ENCODE assay signal across 28 mouse cellular contexts in the genomic region with DNA sequence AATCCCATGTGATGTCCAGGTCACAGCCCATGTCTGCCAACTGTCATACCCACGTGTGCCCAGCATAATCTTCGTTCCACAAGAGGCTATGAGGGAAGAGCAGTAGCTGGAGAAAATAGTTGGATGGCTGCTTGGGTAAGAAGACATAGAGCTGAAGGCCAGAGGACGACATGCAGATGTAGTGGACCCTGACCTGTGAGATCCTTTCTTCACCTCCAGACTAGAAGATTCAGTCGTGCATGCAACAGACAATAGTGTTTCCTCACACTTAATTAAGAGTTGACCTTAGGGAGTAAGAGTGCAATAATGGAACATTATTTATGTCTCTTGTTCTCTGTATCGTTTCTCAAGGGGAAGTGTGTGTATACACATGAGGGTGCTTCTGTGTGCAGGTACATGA.
"Had no signal": no experiment of that assay in that cellular context is flagged by ENCODE, and none has a peak within 500 bp of the region (broad histone marks: within the 10 kb centered on the region; RNA-seq: fewer than 3 reads in every experiment).

No protein-coding gene starts in this region.

- H3K9ac ChIP-seq: embryonic facial prominence, embryonic 12.5 days; embryonic facial prominence, embryonic 13.5 days; embryonic facial prominence, embryonic 15.5 days; forebrain, embryonic 12.5 days; forebrain, embryonic 13.5 days; forebrain, embryonic 15.5 days; forebrain, postnatal 0 days had no signal

- ATAC-seq: forebrain, embryonic 13.5 days; forebrain, embryonic 14.5 days; forebrain, embryonic 15.5 days; forebrain, embryonic 16.5 days; forebrain, postnatal 0 days had no signal

- H3K4me3 ChIP-seq: embryonic facial prominence, embryonic 10.5 days; embryonic facial prominence, embryonic 12.5 days; embryonic facial prominence, embryonic 13.5 days; embryonic facial prominence, embryonic 15.5 days; erythroblast, embryonic 14.5 days; forebrain, embryonic 10.5 days; forebrain, embryonic 12.5 days; forebrain, embryonic 13.5 days; forebrain, embryonic 15.5 days; gastrocnemius, adult 2 months had no signal

- H3K9me3 ChIP-seq: embryonic facial prominence, embryonic 10.5 days; embryonic facial prominence, embryonic 12.5 days; embryonic facial prominence, embryonic 13.5 days; embryonic facial prominence, embryonic 15.5 days; forebrain, embryonic 10.5 days; forebrain, embryonic 12.5 days; forebrain, embryonic 13.5 days; forebrain, embryonic 15.5 days had no signal

- H3K27ac ChIP-seq: embryonic facial prominence, embryonic 10.5 days; embryonic facial prominence, embryonic 12.5 days; embryonic facial prominence, embryonic 13.5 days; embryonic facial prominence, embryonic 15.5 days; forebrain, embryonic 10.5 days; forebrain, embryonic 12.5 days; forebrain, embryonic 13.5 days; forebrain, embryonic 15.5 days; gastrocnemius, adult 2 months had no signal

- H3K27me3 ChIP-seq: embryonic facial prominence, embryonic 12.5 days; embryonic facial prominence, embryonic 13.5 days; embryonic facial prominence, embryonic 15.5 days; forebrain, embryonic 12.5 days; forebrain, embryonic 13.5 days; forebrain, embryonic 15.5 days had no signal

- DNase-seq: cerebellum, adult 18-20 months; cerebellum, adult 2 months; cerebellum, adult 8-10 months; cerebellum, adult 9-10 months; cerebellum, adult 9-11 months; cerebellum, postnatal 10 days; cerebellum, postnatal 14 days; cerebellum, postnatal 25 days; cerebellum, postnatal 36 days; embryo, embryonic 11 days; forebrain, postnatal 0 days; gastrocnemius, adult 2 months; gastrocnemius, postnatal 10 days; gastrocnemius, postnatal 14 days; gastrocnemius, postnatal 25 days; gastrocnemius, postnatal 36 days; heart, adult 11 months had no signal

- H3K36me3 ChIP-seq: embryonic facial prominence, embryonic 10.5 days; embryonic facial prominence, embryonic 12.5 days; embryonic facial prominence, embryonic 13.5 days; embryonic facial prominence, embryonic 15.5 days; forebrain, embryonic 10.5 days; forebrain, embryonic 12.5 days; forebrain, embryonic 15.5 days had no signal

- H3K4me1 ChIP-seq: embryonic facial prominence, embryonic 13.5 days; embryonic facial prominence, embryonic 15.5 days; forebrain, embryonic 13.5 days; forebrain, embryonic 15.5 days had no signal

- H3K4me2 ChIP-seq: embryonic facial prominence, embryonic 12.5 days; embryonic facial prominence, embryonic 13.5 days; embryonic facial prominence, embryonic 15.5 days; forebrain, embryonic 12.5 days; forebrain, embryonic 13.5 days; forebrain, embryonic 15.5 days had no signal
